Mouse (Mus musculus): Measurements from ENCODE around the gene Cpn2. TPM values are rescaled to one million over a fixed set of nuclear protein-coding genes. Genes with fewer than 3 reads are reported as not detected.

The Cpn2 gene
- total RNA-seq, 2 experiments from 2014 or later = not detected

- no peak for TF ChIP-seq CTCF (conservative IDR thresholded peaks at IDR 0.05)
- peak in 1 of 2 experiments; percentile 5 for DNase-seq (ENCODE audit: low spot score in 2 of 2)
- H3K27ac ChIP-seq = no peak overlapping the region
- no peak overlapping the region for H3K4me3 ChIP-seq
Observed at GRCm38 (mm10) chr16:30299711-30300277, 32.5 kb upstream of the Cpn2 start.

- H3K4me3 ChIP-seq = no peak overlapping the region
- H3K27ac ChIP-seq = no peak overlapping the region
- no peak for TF ChIP-seq CTCF (conservative IDR thresholded peaks at IDR 0.05)
- peak in 1 of 2 experiments; percentile 5 for DNase-seq (ENCODE audit: low spot score in 2 of 2)
Observed at GRCm38 (mm10) chr16:30297450-30297849, 30.2 kb upstream of the Cpn2 start.

- TF ChIP-seq CTCF (conservative IDR thresholded peaks at IDR 0.05) = no peak
- no peak for DNase-seq (ENCODE audit: low spot score in 2 of 2)
- Histone ChIP-seq H3K27ac (no peak overlapping the region), H3K4me3 (no peak overlapping the region)
Observed at GRCm38 (mm10) chr16:30296601-30297275, 29.4 kb upstream of the Cpn2 start.

- H3K27ac ChIP-seq = no peak overlapping the region
- DNase-seq (ENCODE audit: low spot score in 2 of 2) = no peak
- no peak for TF ChIP-seq CTCF (conservative IDR thresholded peaks at IDR 0.05)
- H3K4me3 ChIP-seq = no peak overlapping the region
Observed at GRCm38 (mm10) chr16:30295106-30295505, 27.8 kb upstream of the Cpn2 start.

GRCm38 (mm10) chr16:30290436-30290835 is 23.1 kb upstream of the Cpn2 start:
- no peak for TF ChIP-seq CTCF (conservative IDR thresholded peaks at IDR 0.05)
- Histone ChIP-seq H3K27ac (no peak overlapping the region), H3K4me3 (no peak overlapping the region)
- DNase-seq (ENCODE audit: low spot score in 2 of 2) = no peak

- no peak for DNase-seq (ENCODE audit: low spot score in 2 of 2)
- H3K27ac ChIP-seq = no peak overlapping the region
- no peak overlapping the region for H3K4me3 ChIP-seq
- no peak for TF ChIP-seq CTCF (conservative IDR thresholded peaks at IDR 0.05)
Observed at GRCm38 (mm10) chr16:30285701-30286100, 18.4 kb upstream of the Cpn2 start.

- Histone ChIP-seq H3K4me3 (no peak overlapping the region), H3K27ac (no peak overlapping the region)
- peak in 1 of 2 experiments; percentile 18 for DNase-seq (ENCODE audit: low spot score in 2 of 2)
- peak; percentile 77 for TF ChIP-seq CTCF (conservative IDR thresholded peaks at IDR 0.05)
Observed at GRCm38 (mm10) chr16:30283743-30284337, 16.5 kb upstream of the Cpn2 start.

- Histone ChIP-seq H3K4me3 (peak within 1 kb of the TSS; percentile 23; the same call in 1 of the 2 replicates), H3K27ac (no peak within 1 kb of the TSS)
- no peak for DNase-seq (ENCODE audit: low spot score in 2 of 2)
- TF ChIP-seq CTCF (conservative IDR thresholded peaks at IDR 0.05) = peak; percentile 34
Observed at GRCm38 (mm10) chr16:30282844-30283495, 15.7 kb upstream of the Cpn2 start, which contains the start of gene Lrrc15. Gene Lrrc15 (minus strand): TSS chr16:30283256.

GRCm38 (mm10) chr16:30280676-30281297 is 13.5 kb upstream of the Cpn2 start:
- DNase-seq (ENCODE audit: low spot score in 2 of 2) = no peak
- no peak for TF ChIP-seq CTCF (conservative IDR thresholded peaks at IDR 0.05)
- Histone ChIP-seq H3K4me3 (no peak overlapping the region), H3K27ac (no peak overlapping the region)

- Histone ChIP-seq H3K27ac (no peak overlapping the region), H3K4me3 (no peak overlapping the region)
- no peak for TF ChIP-seq CTCF (conservative IDR thresholded peaks at IDR 0.05)
- DNase-seq (ENCODE audit: low spot score in 2 of 2) = no peak
Observed at GRCm38 (mm10) chr16:30278406-30278805, 11.1 kb upstream of the Cpn2 start.

- TF ChIP-seq CTCF (conservative IDR thresholded peaks at IDR 0.05) = no peak
- no peak for DNase-seq (ENCODE audit: low spot score in 2 of 2)
- Histone ChIP-seq H3K4me3 (no peak overlapping the region), H3K27ac (no peak overlapping the region)
Observed at GRCm38 (mm10) chr16:30275558-30276340, 8.4 kb upstream of the Cpn2 start.

GRCm38 (mm10) chr16:30273065-30273464 is 5.8 kb upstream of the Cpn2 start:
- TF ChIP-seq CTCF (conservative IDR thresholded peaks at IDR 0.05) = no peak

More at GRCm38 (mm10) chr16:30273065-30273464, 5.8 kb upstream of the Cpn2 start:
- H3K4me3 ChIP-seq = no peak overlapping the region
- H3K27ac ChIP-seq = no peak overlapping the region
- DNase-seq (ENCODE audit: low spot score in 2 of 2) = peak in 1 of 2 experiments; percentile 4

Data from layer of hippocampus, adult 2 months (tissue).